Mouse (Mus musculus) yolk sac, embryonic 10.5 days (tissue): ENCODE results near the gene Kcnk18.
A peak's percentile ranks its signal among the peaks of the same experiment; 100 is the strongest.

Experiments
- DNase-seq: peaks from one replicate; pipeline ENCODE4 v3.0.0-alpha.2; 2017; ENCODE audit warnings: low spot score

Kcnk18 gene

GRCm38 (mm10) chr19:59218991-59219390 lies at the start of gene Kcnk18:
Kcnk18 (plus strand) TSS chr19:59219214.
- no peak for DNase-seq

GRCm38 (mm10) chr19:59169936-59170765 lies 48.9 kb upstream of the Kcnk18 start, which contains the start of gene Vax1:
Vax1 (minus strand) TSS chr19:59170056.
- DNase-seq: peak; percentile 14

GRCm38 (mm10) chr19:59170766-59171095 lies 48.3 kb upstream of the Kcnk18 start:
- DNase-seq: no peak

- DNase-seq: no peak
Measured at GRCm38 (mm10) chr19:59171151-59171870, 47.7 kb upstream of the Kcnk18 start.

GRCm38 (mm10) chr19:59171871-59172245 lies 47.2 kb upstream of the Kcnk18 start:
- no peak for DNase-seq

- DNase-seq: no peak
Measured at GRCm38 (mm10) chr19:59172781-59173180, 46.2 kb upstream of the Kcnk18 start.

GRCm38 (mm10) chr19:59173341-59174015 lies 45.5 kb upstream of the Kcnk18 start:
- no peak for DNase-seq

GRCm38 (mm10) chr19:59184000-59184399 lies 35.0 kb upstream of the Kcnk18 start:
- no peak for DNase-seq

- DNase-seq: no peak
Measured at GRCm38 (mm10) chr19:59188981-59189380, 30.0 kb upstream of the Kcnk18 start.

- no peak for DNase-seq
Measured at GRCm38 (mm10) chr19:59190431-59191122, 28.4 kb upstream of the Kcnk18 start.

- no peak for DNase-seq
Measured at GRCm38 (mm10) chr19:59191123-59191505, 27.9 kb upstream of the Kcnk18 start.

- no peak for DNase-seq
Measured at GRCm38 (mm10) chr19:59192491-59192890, 26.5 kb upstream of the Kcnk18 start.

- no peak for DNase-seq
Measured at GRCm38 (mm10) chr19:59193456-59193855, 25.6 kb upstream of the Kcnk18 start.

- DNase-seq: no peak
Measured at GRCm38 (mm10) chr19:59193986-59194820, 24.8 kb upstream of the Kcnk18 start.

- DNase-seq: no peak
Measured at GRCm38 (mm10) chr19:59195181-59195770, 23.7 kb upstream of the Kcnk18 start.

GRCm38 (mm10) chr19:59196111-59196666 lies 22.8 kb upstream of the Kcnk18 start:
- DNase-seq: no peak

- DNase-seq: no peak
Measured at GRCm38 (mm10) chr19:59198161-59198560, 20.9 kb upstream of the Kcnk18 start.

GRCm38 (mm10) chr19:59208475-59208874 lies 10.5 kb upstream of the Kcnk18 start:
- peak; percentile 31 for DNase-seq

- DNase-seq: no peak
Measured at GRCm38 (mm10) chr19:59208986-59209385, 10.0 kb upstream of the Kcnk18 start.

- DNase-seq: no peak
Measured at GRCm38 (mm10) chr19:59216891-59217290, 2.1 kb upstream of the Kcnk18 start.

- DNase-seq: no peak
Measured at GRCm38 (mm10) chr19:59221131-59221530, 2.1 kb downstream of the Kcnk18 start.
